Mouse (Mus musculus) T-helper 2 cell (primary cell): Measurements from ENCODE around the gene Rasl2-9.

ENCODE experiments used
- in situ Hi-C: fragments of 300-600 bp; cut with MboI, MseI; formaldehyde crosslinking; loops from one replicate; pipeline ENCODE4 v1.15.1; 2025; ENCODE audit warnings: high pct_unique_total_duplicates

Gene Rasl2-9

GRCm38 (mm10) chr7:5081939-5082338, 43.8 kb downstream of the Rasl2-9 start:
- in situ Hi-C loops, result loop anchor here (25.0 kb wide), 1 partner anchor 1305 kb away; the partner anchor contains the start of genes Smim17 and Zfp28

- in situ Hi-C loops, result loop anchor here (25.0 kb wide), 1 partner anchor 1306 kb away; the partner anchor contains the start of genes Smim17 and Zfp28
Observed at GRCm38 (mm10) chr7:5081241-5081640, 44.5 kb downstream of the Rasl2-9 start.

- in situ Hi-C loops, result loop anchor here (25.0 kb wide), 1 partner anchor 1306 kb away; the partner anchor contains the start of genes Smim17 and Zfp28
Observed at GRCm38 (mm10) chr7:5080815-5081214, 44.9 kb downstream of the Rasl2-9 start.

- in situ Hi-C loops, result loop anchor here (25.0 kb wide), 1 partner anchor 1307 kb away; the partner anchor contains the start of genes Smim17 and Zfp28
Observed at GRCm38 (mm10) chr7:5080010-5080751, 45.6 kb downstream of the Rasl2-9 start, which contains the start of gene Epn1. TSS of gene Epn1 (plus strand) at chr7:5080235.

GRCm38 (mm10) chr7:5079365-5080009, 46.3 kb downstream of the Rasl2-9 start:
- in situ Hi-C loops, result loop anchor here (25.0 kb wide), 1 partner anchor 1308 kb away; the partner anchor contains the start of genes Smim17 and Zfp28

GRCm38 (mm10) chr7:5076931-5077330, 48.8 kb downstream of the Rasl2-9 start:
- in situ Hi-C loops, result loop anchor here (25.0 kb wide), 1 partner anchor 1310 kb away; the partner anchor contains the start of genes Smim17 and Zfp28

GRCm38 (mm10) chr7:5074984-5075383, 50.8 kb downstream of the Rasl2-9 start:
- in situ Hi-C loops, result loop anchor here (25.0 kb wide), 4 partner anchors 938 to 1388 kb away; partner anchors contain the start of genes Leng8, Mboat7, Smim17 and Tmc4
